Mouse (Mus musculus): ENCODE measurements at regions not wholly inside any gene's neighbourhood (a gene's known extent, or its start where the extent isn't known, plus 50 kb on each side); places are given as distances from the start of the nearest gene placed in this dataset.
"Not testable (repeated sequence)": the region's sequence is repeated elsewhere in the genome, so short reads cannot be mapped to it uniquely, and the experiment has no call there.

DNA sequence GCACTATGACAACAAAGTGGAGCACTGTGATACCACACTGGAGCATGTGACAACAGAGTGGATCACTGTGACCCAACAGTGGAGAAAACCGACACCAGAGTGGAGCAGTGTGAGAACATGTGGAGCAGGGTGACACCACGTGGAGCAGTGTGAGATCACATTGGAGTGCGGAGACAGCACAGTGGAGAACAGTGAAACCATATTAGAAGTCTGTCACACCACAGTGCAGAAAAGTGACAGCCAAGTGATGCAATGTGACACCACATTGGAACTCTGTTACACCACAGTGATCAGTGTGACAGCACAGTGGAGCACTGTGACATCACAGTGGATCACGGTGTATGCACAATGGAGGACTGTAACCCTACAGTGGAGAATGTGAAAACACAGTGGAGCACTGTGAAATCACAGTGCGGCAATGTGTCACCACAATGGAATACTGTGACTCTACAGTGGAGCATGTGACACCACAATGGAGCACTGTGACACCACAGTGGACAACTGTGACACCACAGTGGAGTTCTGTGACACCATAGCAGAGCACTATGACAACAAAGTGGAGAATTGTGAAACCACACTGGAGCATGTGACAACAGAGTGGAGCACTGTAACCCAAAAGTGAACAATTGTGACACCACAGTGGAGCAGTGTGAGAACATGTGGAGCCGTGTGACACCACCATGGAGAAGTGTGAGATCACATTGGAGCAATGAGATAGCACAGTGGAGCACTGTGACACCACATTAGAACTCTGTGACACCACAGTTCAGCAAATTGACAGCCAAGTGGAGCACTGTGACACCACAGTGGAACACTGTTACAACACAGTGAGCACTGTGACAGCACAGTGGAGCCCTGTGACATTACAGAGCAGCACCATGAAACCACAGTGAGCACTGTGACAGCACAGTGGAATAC lies 98.6 kb upstream of the Vmn1r2 start:
- 0 out of 2 replicates have a peak, but pooled peaks have one; percentile 4 for ATAC-seq (ENCODE audit: insufficient number of reproducible peaks, insufficient read depth, low FRiP score, low read depth)
- Histone ChIP-seq H3K4me3 (ENCODE audit: low read depth, low read length) (no peak overlapping the region), H3K4me2 (replicated peaks; ENCODE audit: low read depth, low read length) (no peak overlapping the region), H3K36me3 (ENCODE audit: control insufficient read depth, insufficient read depth, low read length) (no peaks in the 10 kb centered on the region), H3K9me3 (ENCODE audit: control insufficient read depth, low read depth, low read length) (peaks cover 61% of the 10 kb centered on the region), H3K27ac (ENCODE audit: low read length) (no peak overlapping the region), H3K27me3 (ENCODE audit: control insufficient read depth, insufficient read depth, low read length) (no peaks in the 10 kb centered on the region), H3K4me1 (ENCODE audit: control insufficient read depth, insufficient read depth, low read length) (no peaks in the 10 kb centered on the region), H3K9ac (replicated peaks; ENCODE audit: low read depth, low read length) (no peak overlapping the region)
- 84% methylated on average over 6 of the region's 6 CpGs for WGBS

DNA sequence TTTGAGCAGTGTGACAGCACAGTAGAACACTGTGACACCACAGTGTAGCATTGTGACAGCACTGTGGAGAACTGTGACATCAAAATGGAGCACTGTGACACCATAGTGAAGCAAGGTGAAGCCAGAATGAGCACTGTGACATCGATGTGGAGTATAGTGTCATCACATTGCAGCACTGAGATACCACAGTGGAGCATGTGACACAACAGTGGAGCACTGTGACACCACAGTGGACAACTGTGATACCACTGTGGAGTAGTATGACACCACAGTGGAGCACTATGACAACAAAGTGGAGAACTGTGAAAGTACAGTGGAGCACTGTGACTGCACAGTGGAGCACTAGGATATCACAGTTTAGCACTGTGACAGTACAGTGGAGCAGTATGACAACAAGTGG lies 97.8 kb upstream of the Vmn1r2 start:
- H3K9me3 ChIP-seq (ENCODE audit: control insufficient read depth, low read depth, low read length): peaks cover 54% of the 10 kb centered on the region
- no peak overlapping the region for H3K4me3 ChIP-seq (ENCODE audit: low read depth, low read length)
- H3K27me3 ChIP-seq (ENCODE audit: control insufficient read depth, insufficient read depth, low read length): no peaks in the 10 kb centered on the region
- 57% methylated on average over 1 of the region's 1 CpGs for WGBS
- no peak overlapping the region for H3K9ac ChIP-seq (replicated peaks; ENCODE audit: low read depth, low read length)
- no peaks in the 10 kb centered on the region for H3K4me1 ChIP-seq (ENCODE audit: control insufficient read depth, insufficient read depth, low read length)
- no peaks in the 10 kb centered on the region for H3K36me3 ChIP-seq (ENCODE audit: control insufficient read depth, insufficient read depth, low read length)
- no peak; the same call in 1 of the 2 replicates for ATAC-seq (ENCODE audit: insufficient number of reproducible peaks, insufficient read depth, low FRiP score, low read depth)
- H3K27ac ChIP-seq (ENCODE audit: low read length): no peak overlapping the region
- no peak overlapping the region for H3K4me2 ChIP-seq (replicated peaks; ENCODE audit: low read depth, low read length)

DNA sequence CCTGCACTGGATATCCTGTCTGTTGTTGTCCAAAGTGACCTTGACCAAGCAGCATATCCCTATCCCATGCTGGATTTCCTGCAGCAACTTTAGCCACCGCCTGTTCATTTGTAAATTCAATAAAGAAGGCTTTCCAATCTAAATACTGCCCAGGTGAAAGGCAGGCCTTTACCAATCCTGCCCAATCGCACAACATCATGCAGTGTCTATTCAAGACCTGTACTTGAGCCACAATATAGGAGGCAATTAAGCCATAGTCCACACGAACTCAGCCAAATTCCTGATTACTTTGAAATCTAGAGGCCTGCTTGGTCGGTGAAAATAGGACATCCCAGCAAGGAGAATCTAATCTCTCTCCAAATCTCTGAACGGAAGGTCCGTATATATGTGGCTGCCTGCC lies 95.8 kb upstream of the Vmn1r2 start:
- H3K36me3 ChIP-seq (ENCODE audit: control insufficient read depth, insufficient read depth, low read length); H3K27ac ChIP-seq (ENCODE audit: low read length); H3K4me1 ChIP-seq (ENCODE audit: control insufficient read depth, insufficient read depth, low read length); H3K27me3 ChIP-seq (ENCODE audit: control insufficient read depth, insufficient read depth, low read length); H3K4me2 ChIP-seq (replicated peaks; ENCODE audit: low read depth, low read length); H3K9ac ChIP-seq (replicated peaks; ENCODE audit: low read depth, low read length); H3K4me3 ChIP-seq (ENCODE audit: low read depth, low read length); ATAC-seq (ENCODE audit: insufficient number of reproducible peaks, insufficient read depth, low FRiP score, low read depth): not testable (repeated sequence)
- H3K9me3 ChIP-seq (ENCODE audit: control insufficient read depth, low read depth, low read length): peaks cover 41% of the 10 kb centered on the region
- 70% methylated on average over 6 of the region's 6 CpGs for WGBS

DNA sequence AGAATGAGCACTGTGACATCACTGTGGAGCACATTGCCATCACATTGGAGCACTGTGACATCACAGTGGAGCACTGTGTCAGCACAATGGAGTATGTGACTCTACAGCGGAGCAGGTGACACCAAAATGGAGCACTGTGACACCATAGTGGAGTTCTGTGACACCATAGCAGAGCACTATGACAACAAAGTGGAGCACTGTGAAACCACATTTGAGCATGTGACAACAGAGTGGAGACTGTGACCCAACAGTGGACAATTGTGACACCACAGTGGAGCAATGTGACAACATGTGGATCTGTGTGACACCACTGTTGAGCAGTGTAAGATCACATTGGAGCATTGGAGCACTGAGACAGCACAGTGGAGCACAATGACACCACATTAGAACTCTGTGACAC lies 87.2 kb upstream of the Vmn1r2 start:
- WGBS: 87% methylated on average over 1 of the region's 1 CpGs
- no peak overlapping the region for H3K4me2 ChIP-seq (replicated peaks; ENCODE audit: low read depth, low read length)
- no peak for ATAC-seq (ENCODE audit: insufficient number of reproducible peaks, insufficient read depth, low FRiP score, low read depth)
- peaks cover 54% of the 10 kb centered on the region for H3K9me3 ChIP-seq (ENCODE audit: control insufficient read depth, low read depth, low read length)
- no peaks in the 10 kb centered on the region for H3K4me1 ChIP-seq (ENCODE audit: control insufficient read depth, insufficient read depth, low read length)
- H3K4me3 ChIP-seq (ENCODE audit: low read depth, low read length): no peak overlapping the region
- H3K9ac ChIP-seq (replicated peaks; ENCODE audit: low read depth, low read length): no peak overlapping the region
- H3K36me3 ChIP-seq (ENCODE audit: control insufficient read depth, insufficient read depth, low read length): no peaks in the 10 kb centered on the region
- no peaks in the 10 kb centered on the region for H3K27me3 ChIP-seq (ENCODE audit: control insufficient read depth, insufficient read depth, low read length)
- no peak overlapping the region for H3K27ac ChIP-seq (ENCODE audit: low read length)

DNA sequence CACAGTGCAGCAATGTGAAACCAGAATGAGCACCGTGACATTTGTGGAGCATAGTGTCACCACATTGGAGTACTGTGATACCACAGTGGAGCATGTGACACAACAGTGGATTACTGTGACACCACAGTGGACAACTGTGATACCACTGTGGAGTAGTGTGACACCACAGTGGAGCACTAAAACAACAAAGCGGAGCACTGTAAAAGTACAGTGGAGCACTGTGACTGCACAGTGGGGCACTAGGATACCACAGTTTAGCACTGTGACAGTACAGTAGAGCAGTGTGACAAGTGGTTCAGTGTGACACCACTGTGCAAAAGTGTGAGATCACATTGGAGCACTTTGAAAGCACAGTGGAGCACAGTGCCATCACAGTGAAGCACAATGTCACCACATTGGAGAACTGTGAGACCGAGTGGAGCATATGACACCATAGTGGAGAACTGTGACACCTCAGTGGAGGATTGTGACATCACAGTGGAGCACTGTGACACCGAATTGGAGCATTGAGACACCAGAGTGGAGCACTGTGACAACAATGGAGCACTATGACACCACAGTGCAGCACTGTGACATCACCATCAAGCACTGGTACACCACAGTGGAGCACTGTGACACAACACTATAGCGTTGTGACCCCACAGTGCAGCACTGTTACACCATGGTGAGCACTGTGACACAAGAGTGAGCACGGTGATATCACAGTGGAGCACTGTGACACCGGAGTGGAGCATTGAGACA lies 86.6 kb upstream of the Vmn1r2 start:
- 56% methylated on average over 7 of the region's 7 CpGs for WGBS
- H3K27me3 ChIP-seq (ENCODE audit: control insufficient read depth, insufficient read depth, low read length): no peaks in the 10 kb centered on the region
- H3K4me1 ChIP-seq (ENCODE audit: control insufficient read depth, insufficient read depth, low read length): no peaks in the 10 kb centered on the region
- no peak overlapping the region for H3K4me2 ChIP-seq (replicated peaks; ENCODE audit: low read depth, low read length)
- H3K9me3 ChIP-seq (ENCODE audit: control insufficient read depth, low read depth, low read length): peaks cover 57% of the 10 kb centered on the region
- no peak overlapping the region for H3K4me3 ChIP-seq (ENCODE audit: low read depth, low read length)
- H3K36me3 ChIP-seq (ENCODE audit: control insufficient read depth, insufficient read depth, low read length): no peaks in the 10 kb centered on the region
- no peak overlapping the region for H3K9ac ChIP-seq (replicated peaks; ENCODE audit: low read depth, low read length)
- no peak overlapping the region for H3K27ac ChIP-seq (ENCODE audit: low read length)
- ATAC-seq (ENCODE audit: insufficient number of reproducible peaks, insufficient read depth, low FRiP score, low read depth): peak; percentile 7

DNA sequence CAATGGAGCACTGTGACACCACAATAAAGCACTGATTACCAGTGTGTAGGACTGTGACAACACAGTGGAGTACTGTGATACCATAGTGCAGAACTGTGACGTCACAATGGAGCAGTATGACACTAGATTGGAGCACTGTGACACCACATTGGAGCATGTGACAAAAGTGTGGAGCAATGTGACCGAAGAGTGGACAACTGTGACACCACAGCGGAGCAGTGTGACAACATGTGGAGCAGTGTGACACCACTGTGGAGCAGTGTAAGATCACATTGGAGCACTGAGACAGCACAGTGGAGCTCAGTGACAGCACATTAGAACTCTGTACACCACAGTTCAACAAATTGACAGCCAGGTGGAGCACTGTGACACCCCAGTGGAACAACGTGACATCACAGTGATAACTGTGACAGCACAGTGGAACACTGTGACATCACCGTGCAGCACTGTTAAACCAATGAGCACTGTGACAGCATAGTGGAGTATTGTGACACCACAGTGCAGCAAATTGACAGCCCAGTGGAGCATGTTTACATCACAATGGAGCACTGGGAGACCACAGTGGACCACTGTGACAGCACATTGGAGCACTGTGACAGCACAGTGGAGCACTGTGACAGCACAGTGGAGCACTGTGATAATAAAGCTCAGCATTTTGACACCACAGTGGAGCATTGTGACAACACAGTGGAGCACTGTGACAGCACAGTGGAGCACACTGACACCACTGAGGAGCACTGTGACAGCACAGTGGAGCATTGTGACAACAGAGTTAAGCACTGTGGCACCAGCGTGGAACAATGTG lies 85.8 kb upstream of the Vmn1r2 start:
- Histone ChIP-seq H3K4me3 (ENCODE audit: low read depth, low read length) (no peak overlapping the region), H3K27ac (ENCODE audit: low read length) (no peak overlapping the region), H3K4me2 (replicated peaks; ENCODE audit: low read depth, low read length) (no peak overlapping the region), H3K9ac (replicated peaks; ENCODE audit: low read depth, low read length) (no peak overlapping the region), H3K36me3 (ENCODE audit: control insufficient read depth, insufficient read depth, low read length) (no peaks in the 10 kb centered on the region), H3K4me1 (ENCODE audit: control insufficient read depth, insufficient read depth, low read length) (no peaks in the 10 kb centered on the region), H3K9me3 (ENCODE audit: control insufficient read depth, low read depth, low read length) (peaks cover 65% of the 10 kb centered on the region), H3K27me3 (ENCODE audit: control insufficient read depth, insufficient read depth, low read length) (no peaks in the 10 kb centered on the region)
- peak; percentile 11; the same call in 1 of the 2 replicates for ATAC-seq (ENCODE audit: insufficient number of reproducible peaks, insufficient read depth, low FRiP score, low read depth)
- WGBS: 61% methylated on average over 6 of the region's 6 CpGs

DNA sequence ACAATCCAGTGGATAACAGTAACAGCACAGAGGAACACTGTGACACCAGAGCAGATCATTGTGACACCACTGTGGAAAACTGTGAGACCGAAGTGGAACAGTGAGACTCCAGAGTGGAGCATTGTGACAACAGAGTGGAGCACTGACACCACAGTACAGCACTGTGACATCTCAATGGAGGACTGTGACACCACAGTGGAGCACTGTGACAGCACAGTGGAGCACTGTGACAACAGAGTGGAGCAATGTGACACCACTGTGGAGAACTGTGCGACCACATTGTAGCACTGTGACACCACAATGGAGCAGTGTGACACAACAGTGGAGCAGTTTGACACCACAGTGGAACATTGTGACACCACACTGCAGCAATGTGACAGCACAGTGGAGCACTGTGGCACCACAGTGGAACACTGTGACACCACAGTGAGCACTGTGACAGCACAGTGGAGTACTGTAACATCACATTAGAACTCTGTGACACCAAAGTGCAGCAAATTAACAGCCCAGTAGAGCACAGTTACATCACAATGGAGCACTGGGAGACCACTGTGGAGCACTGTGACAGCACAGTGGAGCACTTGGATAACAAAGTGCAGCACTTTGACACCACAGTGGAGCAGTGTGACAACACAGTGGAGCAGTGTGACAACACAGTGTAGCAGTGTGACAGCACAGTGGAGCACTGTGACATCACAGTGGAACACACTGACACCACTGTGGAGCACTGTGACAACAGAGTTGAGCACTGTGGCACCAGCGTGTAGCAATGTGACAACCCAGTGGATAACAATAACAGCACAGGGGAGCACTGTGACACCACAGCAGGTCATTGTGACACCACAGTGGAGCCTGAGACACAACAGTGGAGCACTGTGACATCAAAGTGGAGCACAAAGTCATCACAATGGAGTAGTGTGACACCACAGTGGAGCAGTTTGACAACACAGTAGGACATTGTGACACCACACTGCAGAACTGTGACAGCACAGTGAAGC lies 84.9 kb upstream of the Vmn1r2 start:
- no peaks in the 10 kb centered on the region for H3K27me3 ChIP-seq (ENCODE audit: control insufficient read depth, insufficient read depth, low read length)
- no peak overlapping the region for H3K4me3 ChIP-seq (ENCODE audit: low read depth, low read length)
- no peaks in the 10 kb centered on the region for H3K36me3 ChIP-seq (ENCODE audit: control insufficient read depth, insufficient read depth, low read length)
- no peaks in the 10 kb centered on the region for H3K4me1 ChIP-seq (ENCODE audit: control insufficient read depth, insufficient read depth, low read length)
- no peak overlapping the region for H3K27ac ChIP-seq (ENCODE audit: low read length)
- peak; percentile 10; the same call in 1 of the 2 replicates for ATAC-seq (ENCODE audit: insufficient number of reproducible peaks, insufficient read depth, low FRiP score, low read depth)
- peaks cover 66% of the 10 kb centered on the region for H3K9me3 ChIP-seq (ENCODE audit: control insufficient read depth, low read depth, low read length)
- no peak overlapping the region for H3K9ac ChIP-seq (replicated peaks; ENCODE audit: low read depth, low read length)
- H3K4me2 ChIP-seq (replicated peaks; ENCODE audit: low read depth, low read length): no peak overlapping the region
- 78% methylated on average over 3 of the region's 3 CpGs for WGBS

Data from stomach, embryonic 14.5 days (tissue).